In the genomic region with DNA sequence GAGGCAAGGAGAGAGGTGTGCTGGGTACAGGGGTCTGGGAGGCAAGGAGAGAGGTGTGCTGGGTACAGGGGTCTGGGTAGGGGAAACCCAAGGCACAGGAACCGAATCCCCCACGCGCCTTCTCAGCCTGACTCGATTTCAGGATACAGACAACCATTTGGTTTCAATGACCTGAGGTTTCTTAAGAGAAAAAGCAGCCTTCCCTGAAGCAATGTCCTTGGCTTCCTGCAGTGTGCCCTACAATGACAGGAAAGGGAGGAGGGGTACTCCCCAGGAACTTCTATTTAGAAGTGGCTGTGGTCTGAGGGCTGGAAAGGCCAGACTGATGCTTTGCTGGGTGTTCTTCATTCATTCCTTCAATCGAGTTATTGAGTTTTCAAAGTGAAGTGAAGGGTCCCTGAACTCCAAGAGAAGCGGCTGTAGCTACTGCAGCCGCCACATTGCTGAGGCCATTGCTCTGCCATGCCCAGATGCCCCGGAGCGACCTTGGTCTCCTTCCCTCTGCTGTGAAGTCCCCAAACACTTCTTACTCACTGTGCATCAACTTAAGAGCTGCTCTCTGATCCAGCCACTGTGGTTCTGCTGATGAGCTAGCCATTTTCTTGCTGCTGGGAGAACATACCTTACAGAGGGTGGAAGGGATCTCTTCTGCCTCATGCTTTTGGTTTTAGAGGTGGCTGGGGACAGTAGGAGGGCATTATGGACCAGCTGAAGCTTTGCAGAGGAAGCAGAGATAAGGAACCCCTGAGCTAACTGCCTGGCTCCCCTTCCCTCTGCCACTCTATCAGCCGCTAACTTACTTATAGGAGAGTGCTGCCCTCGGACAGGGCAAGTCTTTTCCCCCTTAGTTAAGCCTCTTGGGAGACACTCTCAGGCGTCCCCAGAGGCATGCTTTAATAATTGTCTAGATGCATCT, we compare ENCODE assay signal across 12 mouse cellular contexts. TPM values are rescaled to one million over a fixed set of nuclear protein-coding genes. Genes with fewer than 3 reads are reported as not detected.
A peak's percentile ranks its signal among the peaks of the same experiment; 100 is the strongest.
DNase-seq lines count a peak whose midpoint lies in the region; ATAC-seq lines count a peak whose summit lies in the region.
"Had no signal": no experiment of that assay in that cellular context is flagged by ENCODE, and none has a peak within 500 bp of the region (broad histone marks: within the 10 kb centered on the region; RNA-seq: fewer than 3 reads in every experiment).

No protein-coding gene starts in this region.

- no peaks in the 10 kb centered on the region for H3K27me3 ChIP-seq in kidney, embryonic 15.5 days
- H3K27me3 ChIP-seq in kidney, embryonic 14.5 days (ENCODE audit: control insufficient read depth, insufficient read depth, low read length), result no peaks in the 10 kb centered on the region
- no peaks in the 10 kb centered on the region for H3K27me3 ChIP-seq in heart, embryonic 13.5 days (replicated peaks)
- H3K27me3 ChIP-seq in neural tube, embryonic 15.5 days (replicated peaks), result no peaks in the 10 kb centered on the region

- H3K27ac ChIP-seq in kidney, embryonic 15.5 days, result peak overlapping the region; percentile 58; the same call in 1 of the 2 replicates
- no peak overlapping the region for H3K27ac ChIP-seq in kidney, embryonic 14.5 days (ENCODE audit: low read depth, low read length)
- peak overlapping the region; percentile 48; the same call in 1 of the 2 replicates for H3K27ac ChIP-seq in heart, embryonic 13.5 days (replicated peaks)
- 0 out of 2 replicates have a peak overlapping the region, but pooled peaks have one; percentile 33 for H3K27ac ChIP-seq in neural tube, embryonic 15.5 days (replicated peaks)

- H3K4me3 ChIP-seq in kidney, embryonic 15.5 days (replicated peaks), result no peak overlapping the region
- no peak overlapping the region for H3K4me3 ChIP-seq in kidney, embryonic 14.5 days (ENCODE audit: low read length)
- H3K4me3 ChIP-seq in heart, embryonic 13.5 days, result no peak overlapping the region
- no peak overlapping the region for H3K4me3 ChIP-seq in neural tube, embryonic 15.5 days (replicated peaks)

- no peaks in the 10 kb centered on the region for H3K9me3 ChIP-seq in kidney, embryonic 15.5 days (replicated peaks)
- no peaks in the 10 kb centered on the region for H3K9me3 ChIP-seq in kidney, embryonic 14.5 days (ENCODE audit: control insufficient read depth, low read length)
- H3K9me3 ChIP-seq in heart, embryonic 13.5 days, result no peaks in the 10 kb centered on the region
- no peaks in the 10 kb centered on the region for H3K9me3 ChIP-seq in neural tube, embryonic 15.5 days (replicated peaks)

- no peak overlapping the region for H3K4me2 ChIP-seq in kidney, embryonic 15.5 days
- H3K4me2 ChIP-seq in kidney, embryonic 14.5 days (replicated peaks; ENCODE audit: low read depth, low read length), result no peak overlapping the region
- no peak overlapping the region for H3K4me2 ChIP-seq in heart, embryonic 13.5 days
- no peak overlapping the region for H3K4me2 ChIP-seq in neural tube, embryonic 15.5 days

- WGBS in kidney, embryonic 15.5 days, result 68% methylated on average over 12 of the region's 12 CpGs
- WGBS in kidney, embryonic 14.5 days, result 69% methylated on average over 12 of the region's 12 CpGs
- 57% methylated on average over 12 of the region's 12 CpGs for WGBS in heart, embryonic 13.5 days
- 65% methylated on average over 12 of the region's 12 CpGs for whole genome bisulfite sequencing in neural tube, embryonic 15.5 days

- ATAC-seq in kidney, embryonic 15.5 days (replicated peaks; ENCODE audit: low FRiP score), result no peak
- ATAC-seq in kidney, embryonic 14.5 days (ENCODE audit: low FRiP score, low TSS enrichment), result no peak
- ATAC-seq in heart, embryonic 13.5 days (ENCODE audit: extremely low read depth, insufficient number of reproducible peaks, low FRiP score, low TSS enrichment), result no peak
- ATAC-seq in neural tube, embryonic 15.5 days (ENCODE audit: low FRiP score), result no peak

- DNase-seq in thymus, postnatal 4 days, result peak; percentile 19
- no peak for DNase-seq in thymus, postnatal 14 days
- no peak for DNase-seq in left cerebral cortex, adult 18-20 months (ENCODE audit: low spot score in 2 of 2)
- no peak for DNase-seq in right cerebral cortex, adult 2 months (ENCODE audit: low spot score in 2 of 2)
- DNase-seq: adrenal gland, postnatal 10 days; cerebellum, adult 2 months; kidney, adult 18-20 months had no signal

- H3K9ac ChIP-seq in kidney, embryonic 15.5 days, result no peak overlapping the region
- H3K9ac ChIP-seq in kidney, embryonic 14.5 days (ENCODE audit: low read depth, low read length), result no peak overlapping the region
- no peak overlapping the region for H3K9ac ChIP-seq in heart, embryonic 13.5 days
- H3K9ac ChIP-seq in neural tube, embryonic 15.5 days (replicated peaks), result no peak overlapping the region

- H3K36me3 ChIP-seq in kidney, embryonic 15.5 days, result no peaks in the 10 kb centered on the region
- H3K36me3 ChIP-seq in kidney, embryonic 14.5 days (ENCODE audit: control insufficient read depth, insufficient read depth, low read length), result no peaks in the 10 kb centered on the region
- no peaks in the 10 kb centered on the region for H3K36me3 ChIP-seq in heart, embryonic 13.5 days
- no peaks in the 10 kb centered on the region for H3K36me3 ChIP-seq in neural tube, embryonic 15.5 days

- H3K4me1 ChIP-seq in kidney, embryonic 15.5 days, result peaks cover 21% of the 10 kb centered on the region; the same call in 1 of the 2 replicates
- no peaks in the 10 kb centered on the region for H3K4me1 ChIP-seq in kidney, embryonic 14.5 days (ENCODE audit: control insufficient read depth, insufficient read depth, low read length)
- H3K4me1 ChIP-seq in heart, embryonic 13.5 days, result peaks cover 14% of the 10 kb centered on the region
- H3K4me1 ChIP-seq in neural tube, embryonic 15.5 days, result peaks cover 3% of the 10 kb centered on the region; the same call in 1 of the 2 replicates

RNA-seq across cellular contexts. Expression of a gene that starts 28.5 kb away (rescaled TPM):
- polyA plus RNA-seq in kidney, embryonic 15.5 days (2015; fragmentation: Nextera tagmentation; extraction: Ambion mirVana), result 4.6 and 5.5 TPM in 2 replicates
- 8.8 and 9.9 TPM in 2 replicates for polyA plus RNA-seq in kidney, embryonic 14.5 days (2014; fragmentation: Nextera tagmentation; extraction: Ambion mirVana)
- polyA plus RNA-seq in heart, embryonic 13.5 days (2015; fragmentation: Nextera tagmentation; extraction: Ambion mirVana), result 0.41 and 0.48 TPM in 2 replicates
- 0.18 and 6.7 TPM in 2 replicates for polyA plus RNA-seq in neural tube, embryonic 15.5 days (2015; fragmentation: Nextera tagmentation; extraction: Ambion mirVana)
- total RNA-seq in left cerebral cortex, adult 18-20 months (2021), result not detected
- total RNA-seq: adrenal gland, postnatal 10 days; layer of hippocampus, postnatal 25 days had no signal
- polyA plus RNA-seq: cerebellum, adult 2 months had no signal
